Mouse (Mus musculus) lung, postnatal 0 days (tissue): ENCODE measurements around the gene Smg9. TPM values are rescaled to one million over a fixed set of nuclear protein-coding genes. Genes with fewer than 3 reads are reported as not detected.
A peak's percentile ranks its signal among the peaks of the same experiment; 100 is the strongest.

Source experiments
- ATAC-seq: fragments of 200-750 bp; cut with Nextera tagmentation; 2 replicates; pipeline ENCODE4 v1.8.0; 2017; ENCODE audit warnings: moderate library complexity
- DNase-seq: peaks from one replicate; pipeline ENCODE4 v3.0.0-alpha.2; 2016; ENCODE audit warnings: low spot score
- H3K27ac ChIP-seq: fragments of 300-500 bp; sonication (generic); 2 replicates; pipeline ENCODE4 v1.5.1; 2014; ENCODE audit warnings: antibody characterized with exemption, mild to moderate bottlenecking, low read length, mixed read lengths
- H3K27me3 ChIP-seq: fragments of 300-500 bp; sonication (generic); replicated peaks from 2 replicates; pipeline ENCODE4 v1.6.1; 2014; ENCODE audit warnings: low read length, mixed read lengths; ENCODE audit not compliant: insufficient read depth
- H3K36me3 ChIP-seq: fragments of 300-500 bp; sonication (generic); 2 replicates; pipeline ENCODE4 v1.6.1; 2014; ENCODE audit warnings: low read length, mixed read lengths; ENCODE audit not compliant: insufficient read depth
- H3K4me1 ChIP-seq: fragments of 300-500 bp; sonication (generic); 2 replicates; pipeline ENCODE4 v1.6.1; 2014; ENCODE audit warnings: antibody characterized with exemption, low read depth, low read length, mixed read lengths; ENCODE audit not compliant: insufficient read depth
- H3K4me2 ChIP-seq: fragments of 300-500 bp; sonication (generic); replicated peaks from 2 replicates; pipeline ENCODE4 v1.6.1; 2014; ENCODE audit warnings: low read depth, mild to moderate bottlenecking, low read length, moderate library complexity, mixed read lengths
- H3K4me3 ChIP-seq: fragments of 300-500 bp; sonication (generic); 2 replicates; pipeline ENCODE4 v1.5.1; 2014; ENCODE audit warnings: low read depth, low read length
- H3K9ac ChIP-seq: fragments of 300-500 bp; sonication (generic); replicated peaks from 2 replicates; pipeline ENCODE4 v1.6.1; 2014; ENCODE audit warnings: low read depth, mild to moderate bottlenecking
- H3K9me3 ChIP-seq: fragments of 300-500 bp; sonication (generic); 2 replicates; pipeline ENCODE4 v1.6.1; 2016; ENCODE audit warnings: low read length, mixed read lengths
- CTCF ChIP-seq: IDR thresholded peaks from 2 replicates; pipeline ENCODE4 v1.5.1; 2016; ENCODE audit warnings: antibody characterized with exemption, mild to moderate bottlenecking
- EP300 ChIP-seq: IDR thresholded peaks from 2 replicates; pipeline ENCODE4 v1.6.1; 2016; ENCODE audit warnings: antibody characterized with exemption, mild to moderate bottlenecking, control low read depth
- WGBS: fragments of 180-500 bp; shearing (Covaris S2); extraction: QIAGEN DNeasy Blood & Tissue Kit; methylation state at CpG from one replicate; pipeline ENCODE4 v1.1.7; 2014; 5-methylcytosine and 5-hydroxymethylcytosine counted together
- polyA plus RNA-seq: library from polyadenylated mRNA; unstranded; fragments of >200 nt; fragmentation: Nextera tagmentation; extraction: Ambion mirVana; gene quantifications from 2 replicates; pipeline ENCODE4 v1.2.1, GENCODE M21; 2015

The Smg9 gene
- polyA plus RNA-seq, 1 experiment from 2014 or later = 16.4 TPM

GRCm38 (mm10) chr7:24445266-24445926, 46.0 kb downstream of the Smg9 start:
- Histone ChIP-seq H3K4me1 (0 out of 2 replicates have a peak, but pooled peaks cover under 1% of the 10 kb centered on the region), H3K4me3 (no peak overlapping the region), H3K36me3 (no peaks in the 10 kb centered on the region), H3K27ac (no peak overlapping the region), H3K27me3 (no peaks in the 10 kb centered on the region), H3K9ac (no peak overlapping the region), H3K9me3 (no peaks in the 10 kb centered on the region), H3K4me2 (no peak overlapping the region)
- ATAC-seq (no peak), DNase-seq (peak; percentile 31)
- 81% methylated on average over 9 of the region's 9 CpGs for WGBS
- TF ChIP-seq EP300 = no peak
- no peak for TF ChIP-seq CTCF

GRCm38 (mm10) chr7:24446697-24447340, 47.4 kb downstream of the Smg9 start:
- ATAC-seq (no peak), DNase-seq (no peak)
- H3K4me1 ChIP-seq = 0 out of 2 replicates have a peak, but pooled peaks cover 3% of the 10 kb centered on the region
- TF ChIP-seq EP300 (no peak), CTCF (peak; percentile 32)
- no peak overlapping the region for H3K4me2 ChIP-seq
- H3K36me3 ChIP-seq = no peaks in the 10 kb centered on the region
- WGBS = 68% methylated on average over 7 of the region's 7 CpGs
- no peak overlapping the region for H3K9ac ChIP-seq
- no peaks in the 10 kb centered on the region for H3K9me3 ChIP-seq
- H3K27me3 ChIP-seq = no peaks in the 10 kb centered on the region
- no peak overlapping the region for H3K27ac ChIP-seq
- no peak overlapping the region for H3K4me3 ChIP-seq

- peak; percentile 40; the same call in 1 of the 2 replicates for ATAC-seq
- H3K4me3 ChIP-seq = no peak overlapping the region
These were observed 49.5 kb downstream of the Smg9 start for GRCm38 (mm10) chr7:24448782-24449517.

GRCm38 (mm10) chr7:24450585-24451017, 51.2 kb downstream of the Smg9 start:
- DNase-seq = peak; percentile 49
- Histone ChIP-seq H3K9ac (no peak overlapping the region), H3K4me1 (0 out of 2 replicates have a peak, but pooled peaks cover 3% of the 10 kb centered on the region), H3K4me3 (no peak overlapping the region), H3K9me3 (no peaks in the 10 kb centered on the region), H3K36me3 (no peaks in the 10 kb centered on the region), H3K27me3 (no peaks in the 10 kb centered on the region), H3K4me2 (no peak overlapping the region), H3K27ac (no peak overlapping the region)
- no peak for TF ChIP-seq CTCF
- peak; percentile 42 for TF ChIP-seq EP300
- 49% methylated on average over 9 of the region's 9 CpGs for WGBS
- peak; percentile 30 for ATAC-seq

More at GRCm38 (mm10) chr7:24448782-24449517, 49.5 kb downstream of the Smg9 start:
- TF ChIP-seq CTCF (no peak), EP300 (no peak)
- 38% methylated on average over 14 of the region's 14 CpGs for WGBS
- Histone ChIP-seq H3K4me2 (no peak overlapping the region), H3K27me3 (no peaks in the 10 kb centered on the region), H3K9me3 (no peaks in the 10 kb centered on the region), H3K4me1 (0 out of 2 replicates have a peak, but pooled peaks cover 3% of the 10 kb centered on the region), H3K36me3 (no peaks in the 10 kb centered on the region), H3K9ac (no peak overlapping the region), H3K27ac (no peak overlapping the region)
- peak; percentile 67 for DNase-seq

GRCm38 (mm10) chr7:24451855-24452311, 52.5 kb downstream of the Smg9 start, which contains the start of gene Irgc1:
Gene Irgc1 (minus strand): TSS chr7:24452297.
- WGBS = 50% methylated on average over 9 of the region's 9 CpGs
- Histone ChIP-seq H3K9me3 (no peaks in the 10 kb centered on the region), H3K4me3 (no peak within 1 kb of the TSS), H3K27ac (no peak within 1 kb of the TSS), H3K27me3 (no peaks in the 10 kb centered on the region), H3K4me1 (0 out of 2 replicates have a peak, but pooled peaks cover 3% of the 10 kb centered on the region), H3K9ac (no peak within 1 kb of the TSS), H3K4me2 (no peak within 1 kb of the TSS), H3K36me3 (no peaks in the 10 kb centered on the region)
- TF ChIP-seq EP300 (no peak), CTCF (no peak)
- DNase-seq (no peak), ATAC-seq (no peak)

- 0 out of 2 replicates have a peak, but pooled peaks cover 3% of the 10 kb centered on the region for H3K4me1 ChIP-seq
- no peaks in the 10 kb centered on the region for H3K27me3 ChIP-seq
- H3K9me3 ChIP-seq = no peaks in the 10 kb centered on the region
- no peak overlapping the region for H3K4me3 ChIP-seq
- TF ChIP-seq EP300 (no peak), CTCF (no peak)
- H3K36me3 ChIP-seq = no peaks in the 10 kb centered on the region
- no peak overlapping the region for H3K9ac ChIP-seq
- 66% methylated on average over 2 of the region's 2 CpGs for WGBS
- H3K27ac ChIP-seq = no peak overlapping the region
- H3K4me2 ChIP-seq = no peak overlapping the region
- no peak for DNase-seq
- ATAC-seq = no peak
These were observed 54.8 kb downstream of the Smg9 start for GRCm38 (mm10) chr7:24454199-24454598.
